Mouse (Mus musculus) erythroblast, embryonic 14.5 days (primary cell): ENCODE measurements around the gene Ccr8.

Experiments used
- GATA1 ChIP-seq: IDR thresholded peaks from 2 replicates; pipeline ENCODE4 v1.6.1; 2012; ENCODE audit warnings: low read length, inconsistent platforms, mixed read lengths
- TAL1 ChIP-seq: IDR thresholded peaks from 3 replicates; pipeline ENCODE4 v1.6.1; 2012; ENCODE audit warnings: low read length, inconsistent platforms, mixed read lengths

DNA sequence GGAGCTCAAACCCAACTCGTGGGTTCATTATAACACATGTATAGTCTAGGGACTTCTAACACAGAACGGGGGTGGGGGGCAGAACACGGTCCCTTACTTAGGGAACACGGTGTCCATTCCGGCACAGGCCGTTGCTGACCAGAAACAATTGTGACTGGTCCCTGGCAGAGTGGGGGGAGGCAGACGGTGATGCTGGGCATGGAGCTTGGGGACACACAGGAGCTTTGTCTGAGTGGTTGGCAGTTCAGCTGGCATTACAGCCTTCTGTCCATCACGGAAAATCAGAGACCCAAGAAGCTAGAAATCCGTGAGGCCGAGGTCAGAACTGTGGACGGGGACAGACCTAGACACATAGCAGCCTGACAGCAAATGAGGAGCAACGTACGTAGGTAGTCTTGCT is 52.6 kb downstream of the Ccr8 start:
- TF ChIP-seq GATA1 (no peak), TAL1 (no peak)
